Mouse (Mus musculus): ENCODE data around the gene Tigit.

- TF ChIP-seq CTCF (IDR thresholded peaks at IDR 0.05) (no peak), POLR2A (IDR thresholded peaks at IDR 0.05; ENCODE audit: insufficient read depth, low read depth, low read length) (no peak), EP300 (IDR thresholded peaks at IDR 0.05; ENCODE audit: insufficient read depth, low read depth, low read length) (no peak)
These were observed 915 bp upstream of the Tigit start for GRCm38 (mm10) chr16:43664861-43665260.
